Mouse (Mus musculus) embryonic facial prominence, embryonic 14.5 days (tissue): Measurements from ENCODE around the gene Morf4l2. TPM values are rescaled to one million over a fixed set of nuclear protein-coding genes. Genes with fewer than 3 reads are reported as not detected.
"Not testable (repeated sequence)": the region's sequence is repeated elsewhere in the genome, so short reads cannot be mapped to it uniquely, and the experiment has no call there.

Experiments used
- ATAC-seq: fragments of 200-750 bp; cut with Nextera tagmentation; 2 replicates; pipeline ENCODE4 v1.8.0; 2017; ENCODE audit warnings: low read depth, moderate number of reproducible peaks, moderate TSS enrichment
- DNase-seq: peaks from one replicate; pipeline ENCODE4 v3.0.0-alpha.2; 2015; ENCODE audit warnings: low spot score
- H3K27ac ChIP-seq: fragments of 300-500 bp; sonication (generic); replicated peaks from 2 replicates; pipeline ENCODE4 v1.5.1; 2014; ENCODE audit warnings: low read depth, mild to moderate bottlenecking, low read length, moderate library complexity
- H3K27me3 ChIP-seq: fragments of 300-500 bp; sonication (generic); replicated peaks from 2 replicates; pipeline ENCODE4 v1.6.1; 2014; ENCODE audit warnings: low read length; ENCODE audit not compliant: control insufficient read depth, insufficient read depth
- H3K36me3 ChIP-seq: fragments of 300-500 bp; sonication (generic); 2 replicates; pipeline ENCODE4 v1.6.1; 2014; ENCODE audit warnings: low read length, mixed read lengths; ENCODE audit not compliant: control insufficient read depth, insufficient read depth
- H3K4me1 ChIP-seq: fragments of 300-500 bp; sonication (generic); 2 replicates; pipeline ENCODE4 v1.6.1; 2014; ENCODE audit warnings: antibody characterized with exemption, low read length; ENCODE audit not compliant: control insufficient read depth, insufficient read depth
- H3K4me2 ChIP-seq: fragments of 300-500 bp; sonication (generic); 2 replicates; pipeline ENCODE4 v1.6.1; 2014; ENCODE audit warnings: low read depth, mild to moderate bottlenecking, low read length, moderate library complexity, mixed read lengths
- H3K4me3 ChIP-seq: fragments of 300-500 bp; sonication (generic); 2 replicates; pipeline ENCODE4 v1.5.1; 2014; ENCODE audit warnings: low read depth, mild to moderate bottlenecking, low read length
- H3K9ac ChIP-seq: fragments of 300-500 bp; sonication (generic); 2 replicates; pipeline ENCODE4 v1.6.1; 2014; ENCODE audit warnings: low read depth, mild to moderate bottlenecking, low read length, moderate library complexity, mixed read lengths
- H3K9me3 ChIP-seq: fragments of 300-500 bp; sonication (generic); 2 replicates; pipeline ENCODE4 v1.6.1; 2016; ENCODE audit warnings: low read length; ENCODE audit not compliant: control insufficient read depth
- WGBS: fragments of 180-500 bp; shearing (Covaris S2); extraction: QIAGEN DNeasy Blood & Tissue Kit; methylation state at CpG from one replicate; pipeline ENCODE4 v1.1.7; 2014; 5-methylcytosine and 5-hydroxymethylcytosine counted together
- polyA plus RNA-seq: library from polyadenylated mRNA; unstranded; fragments of >200 nt; fragmentation: Nextera tagmentation; extraction: Ambion mirVana; gene quantifications from 2 replicates; pipeline ENCODE4 v1.2.1, GENCODE M21; 2014

The Morf4l2 gene
- polyA plus RNA-seq, 1 experiment from 2014 or later = 655 TPM

DNA sequence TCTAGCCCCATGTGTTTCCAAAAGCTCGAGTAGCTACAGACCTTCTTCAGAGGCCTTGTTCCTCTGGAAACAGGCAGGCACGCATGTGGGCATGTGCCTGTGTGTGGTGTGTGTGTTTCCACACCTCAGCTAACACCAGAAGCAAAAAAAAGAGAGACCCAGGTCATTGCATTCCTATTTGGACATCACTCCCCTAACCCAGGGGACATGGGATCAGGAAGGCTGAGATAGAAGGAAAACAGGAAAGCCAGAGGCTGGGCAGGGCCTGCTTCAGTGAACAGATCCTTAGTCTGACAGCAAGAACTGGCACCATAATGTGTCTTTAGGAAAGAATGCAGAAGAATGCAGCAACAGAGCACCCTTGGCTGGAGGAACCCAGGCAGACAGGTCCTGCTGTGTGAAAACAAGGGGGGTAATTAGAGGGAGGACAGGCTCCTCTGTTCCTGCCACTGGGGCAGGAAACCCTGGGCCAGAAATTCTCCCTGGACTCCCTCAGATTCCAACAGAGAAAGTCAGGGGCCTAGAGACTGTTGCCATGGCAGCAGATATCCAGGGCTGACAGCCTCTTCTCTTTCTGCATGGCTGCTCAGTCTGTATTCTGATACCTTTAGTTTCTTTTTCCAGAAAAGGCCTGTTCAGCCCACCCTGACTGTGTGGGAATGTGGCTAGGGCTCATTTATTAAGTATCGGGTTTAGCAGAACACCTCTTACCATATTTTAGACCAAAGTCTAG, 28.6 kb downstream of the Morf4l2 start:
- 41% methylated on average over 3 of the region's 3 CpGs for WGBS
- peak; percentile 75 for ATAC-seq
- DNase-seq = not testable (repeated sequence)

DNA sequence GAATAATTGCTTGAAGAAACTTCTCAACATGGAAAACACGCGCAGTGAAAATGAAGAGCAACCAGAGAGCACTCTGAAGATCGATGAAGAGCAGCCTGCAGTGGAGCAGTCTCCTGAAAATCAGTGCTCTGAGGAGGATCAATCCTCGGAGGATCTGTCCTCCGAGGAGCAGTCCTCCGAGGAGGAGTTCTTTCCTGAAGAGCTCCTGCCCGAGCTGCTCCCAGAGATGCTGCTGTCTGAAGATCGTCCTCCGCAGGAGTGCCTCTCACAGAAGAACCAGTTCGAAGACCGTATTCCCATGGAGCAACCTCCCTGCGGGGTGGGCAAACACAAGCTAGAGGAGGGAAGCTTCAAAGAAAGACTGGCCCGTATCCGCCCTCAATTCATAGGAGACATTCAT, 34.7 kb downstream of the Morf4l2 start:
- peaks cover 6% of the 10 kb centered on the region for H3K27me3 ChIP-seq
- no peaks in the 10 kb centered on the region for H3K36me3 ChIP-seq
- no peak for DNase-seq
- peak overlapping the region; percentile 51 for H3K4me3 ChIP-seq
- H3K27ac ChIP-seq = peak overlapping the region; percentile 91
- peak overlapping the region; percentile 58 for H3K4me2 ChIP-seq
- H3K4me1 ChIP-seq = no peaks in the 10 kb centered on the region
- ATAC-seq = peak; percentile 14; the same call in 1 of the 2 replicates
- WGBS = 35% methylated on average over 14 of the region's 14 CpGs
- H3K9ac ChIP-seq = peak overlapping the region; percentile 76
- no peaks in the 10 kb centered on the region for H3K9me3 ChIP-seq

More for the DNA sequence above, 28.6 kb downstream of the Morf4l2 start:
- not testable (repeated sequence) for H3K4me2 ChIP-seq, H3K9me3 ChIP-seq, H3K9ac ChIP-seq, H3K36me3 ChIP-seq, H3K27me3 ChIP-seq, H3K27ac ChIP-seq, H3K4me1 ChIP-seq, H3K4me3 ChIP-seq

GRCm38 (mm10) chrX:136708168-136708681, 35.3 kb downstream of the Morf4l2 start:
- Histone ChIP-seq H3K27me3 (peaks cover 3% of the 10 kb centered on the region), H3K4me1 (no peaks in the 10 kb centered on the region), H3K4me3 (peak overlapping the region; percentile 51), H3K36me3 (no peaks in the 10 kb centered on the region), H3K9me3 (no peaks in the 10 kb centered on the region), H3K9ac (peak overlapping the region; percentile 76), H3K4me2 (peak overlapping the region; percentile 58), H3K27ac (peak overlapping the region; percentile 91)
- 16% methylated on average over 18 of the region's 18 CpGs for WGBS
- ATAC-seq = peak; percentile 93
- peak; percentile 75 for DNase-seq

GRCm38 (mm10) chrX:136707446-136708167, 35.9 kb downstream of the Morf4l2 start, which contains the start of gene Tceal1:
TSS of gene Tceal1 (plus strand) at chrX:136707982.
- peak within 1 kb of the TSS; percentile 76 for H3K9ac ChIP-seq
- H3K36me3 ChIP-seq = no peaks in the 10 kb centered on the region
- DNase-seq (peak; percentile 86), ATAC-seq (peak; percentile 93)
- peaks cover 3% of the 10 kb centered on the region for H3K27me3 ChIP-seq
- WGBS = 17% methylated on average over 14 of the region's 15 CpGs
- H3K9me3 ChIP-seq = no peaks in the 10 kb centered on the region
- H3K4me3 ChIP-seq = peak within 1 kb of the TSS; percentile 51
- peak within 1 kb of the TSS; percentile 58 for H3K4me2 ChIP-seq
- H3K4me1 ChIP-seq = no peaks in the 10 kb centered on the region
- H3K27ac ChIP-seq = peak within 1 kb of the TSS; percentile 91

DNA sequence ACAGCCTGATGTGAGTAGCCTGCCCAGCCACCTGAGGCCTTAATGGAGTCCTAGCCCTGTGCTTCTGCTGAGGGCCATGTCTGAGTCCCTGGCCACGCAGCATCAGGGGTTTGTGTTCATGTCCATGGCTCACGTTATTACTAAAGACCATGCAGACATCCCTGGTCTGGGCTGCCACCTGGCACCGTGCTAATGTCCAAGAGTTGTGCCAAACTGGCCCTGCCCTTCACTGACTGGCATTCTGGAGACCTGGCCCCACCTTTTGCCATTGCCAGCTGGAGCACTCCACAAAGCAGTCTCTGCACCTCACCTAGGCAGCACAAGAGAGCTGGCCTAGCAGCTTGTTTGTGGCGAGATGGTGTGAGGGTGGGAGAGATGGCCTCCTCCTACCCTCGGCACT, 50.3 kb downstream of the Morf4l2 start:
- DNase-seq (no peak), ATAC-seq (no peak)
- H3K9ac ChIP-seq = no peak overlapping the region
- no peak overlapping the region for H3K4me2 ChIP-seq
- WGBS = 92% methylated on average over 2 of the region's 5 CpGs
- no peaks in the 10 kb centered on the region for H3K27me3 ChIP-seq
- H3K36me3 ChIP-seq = no peaks in the 10 kb centered on the region
- no peaks in the 10 kb centered on the region for H3K9me3 ChIP-seq
- no peak overlapping the region for H3K4me3 ChIP-seq
- no peaks in the 10 kb centered on the region for H3K4me1 ChIP-seq
- H3K27ac ChIP-seq = no peak overlapping the region

- H3K4me1 ChIP-seq = no peaks in the 10 kb centered on the region
- H3K4me3 ChIP-seq = no peak overlapping the region
- no peaks in the 10 kb centered on the region for H3K36me3 ChIP-seq
- no peaks in the 10 kb centered on the region for H3K27me3 ChIP-seq
- no peak overlapping the region for H3K4me2 ChIP-seq
- no peak overlapping the region for H3K27ac ChIP-seq
- no peak overlapping the region for H3K9ac ChIP-seq
- no peaks in the 10 kb centered on the region for H3K9me3 ChIP-seq
- 85% methylated on average over 4 of the region's 4 CpGs for WGBS
- no peak for ATAC-seq
- DNase-seq = no peak
These were observed 51.2 kb downstream of the Morf4l2 start for GRCm38 (mm10) chrX:136692294-136692675.

DNA sequence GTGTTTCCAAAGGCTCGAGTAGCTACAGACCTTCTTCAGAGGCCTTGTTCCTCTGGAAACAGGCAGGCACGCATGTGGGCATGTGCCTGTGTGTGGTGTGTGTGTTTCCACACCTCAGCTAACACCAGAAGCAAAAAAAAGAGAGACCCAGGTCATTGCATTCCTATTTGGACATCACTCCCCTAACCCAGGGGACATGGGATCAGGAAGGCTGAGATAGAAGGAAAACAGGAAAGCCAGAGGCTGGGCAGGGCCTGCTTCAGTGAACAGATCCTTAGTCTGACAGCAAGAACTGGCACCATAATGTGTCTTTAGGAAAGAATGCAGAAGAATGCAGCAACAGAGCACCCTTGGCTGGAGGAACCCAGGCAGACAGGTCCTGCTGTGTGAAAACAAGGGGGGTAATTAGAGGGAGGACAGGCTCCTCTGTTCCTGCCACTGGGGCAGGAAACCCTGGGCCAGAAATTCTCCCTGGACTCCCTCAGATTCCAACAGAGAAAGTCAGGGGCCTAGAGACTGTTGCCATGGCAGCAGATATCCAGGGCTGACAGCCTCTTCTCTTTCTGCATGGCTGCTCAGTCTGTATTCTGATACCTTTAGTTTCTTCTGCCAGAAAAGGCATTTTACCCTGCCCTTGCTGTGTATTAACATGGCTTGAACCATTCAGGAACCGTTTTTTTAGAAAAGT, 51.7 kb downstream of the Morf4l2 start:
- ATAC-seq = peak; percentile 77
- not testable (repeated sequence) for H3K4me3 ChIP-seq, H3K4me1 ChIP-seq, H3K27ac ChIP-seq, H3K36me3 ChIP-seq, DNase-seq, H3K4me2 ChIP-seq, H3K27me3 ChIP-seq, H3K9ac ChIP-seq, H3K9me3 ChIP-seq
- WGBS = 53% methylated on average over 3 of the region's 3 CpGs
